Mouse (Mus musculus) layer of hippocampus, postnatal 25 days (tissue): ENCODE results near the gene Homer2. TPM values are rescaled to one million over a fixed set of nuclear protein-coding genes. Genes with fewer than 3 reads are reported as not detected.

Experiments
- DNase-seq, 2 experiments: peaks; one replicate each; pipeline ENCODE4 v3.0.0; 2022; ENCODE audit warnings: mixed read lengths in 2 of 2, low spot score in 1 of 2; ENCODE audit errors: extremely low spot score in 1 of 2
- total RNA-seq, 2 experiments: library from RNA; stranded (reverse); gene quantifications; 2 replicates each; pipeline ENCODE4 v1.2.3; 2021

Homer2 gene
- 10 to 100 TPM; 82.2 to 99.1 TPM for total RNA-seq

GRCm38 (mm10) chr7:81707471-81708140 is at the start of gene Homer2:
TSS of gene Homer2 (minus strand) at chr7:81707527.
- no peak for DNase-seq

- DNase-seq = no peak
Observed at GRCm38 (mm10) chr7:81747956-81748355, 40.6 kb upstream of the Homer2 start.

GRCm38 (mm10) chr7:81744145-81744544 is 36.8 kb upstream of the Homer2 start:
- no peak for DNase-seq

- DNase-seq = no peak
Observed at GRCm38 (mm10) chr7:81740010-81740409, 32.7 kb upstream of the Homer2 start.

GRCm38 (mm10) chr7:81738720-81739385 is 31.5 kb upstream of the Homer2 start:
- DNase-seq = no peak

GRCm38 (mm10) chr7:81735300-81736048 is 28.1 kb upstream of the Homer2 start:
- no peak for DNase-seq

GRCm38 (mm10) chr7:81732183-81733089 is 25.1 kb upstream of the Homer2 start:
- DNase-seq = no peak

- DNase-seq = peak in 1 of 2 experiments; percentile 10
Observed at GRCm38 (mm10) chr7:81731181-81731651, 23.9 kb upstream of the Homer2 start.

- no peak for DNase-seq
Observed at GRCm38 (mm10) chr7:81729787-81730186, 22.5 kb upstream of the Homer2 start.

- DNase-seq = no peak
Observed at GRCm38 (mm10) chr7:81727716-81728115, 20.4 kb upstream of the Homer2 start.

- no peak for DNase-seq
Observed at GRCm38 (mm10) chr7:81726728-81727005, 19.3 kb upstream of the Homer2 start.

- DNase-seq = no peak
Observed at GRCm38 (mm10) chr7:81725986-81726727, 18.8 kb upstream of the Homer2 start.

GRCm38 (mm10) chr7:81723851-81724250 is 16.5 kb upstream of the Homer2 start:
- no peak for DNase-seq

- DNase-seq = no peak
Observed at GRCm38 (mm10) chr7:81721271-81721670, 13.9 kb upstream of the Homer2 start.

GRCm38 (mm10) chr7:81719216-81719661 is 11.9 kb upstream of the Homer2 start:
- DNase-seq = no peak

- DNase-seq = peak in 1 of 2 experiments; percentile 22
Observed at GRCm38 (mm10) chr7:81718657-81719056, 11.3 kb upstream of the Homer2 start.

- DNase-seq = no peak
Observed at GRCm38 (mm10) chr7:81710166-81710565, 2.8 kb upstream of the Homer2 start.

GRCm38 (mm10) chr7:81708165-81708564 is 838 bp upstream of the Homer2 start:
- DNase-seq = no peak
